Mouse (Mus musculus) forebrain, embryonic 15.5 days (tissue): ENCODE results near the gene Tom1. TPM values are rescaled to one million over a fixed set of nuclear protein-coding genes. Genes with fewer than 3 reads are reported as not detected.

Experiments
- ATAC-seq: fragments of 200-750 bp; cut with Nextera tagmentation; replicated peaks from 2 replicates; pipeline ENCODE4 v1.8.0; 2017; ENCODE audit warnings: mild to moderate bottlenecking, moderate TSS enrichment, moderate library complexity
- H3K27ac ChIP-seq: fragments of 300-500 bp; sonication (generic); replicated peaks from 2 replicates; pipeline ENCODE4 v1.5.1; 2015; ENCODE audit warnings: mild to moderate bottlenecking, inconsistent platforms
- H3K27me3 ChIP-seq: fragments of 300-500 bp; sonication (generic); 2 replicates; pipeline ENCODE4 v1.6.1; 2015; ENCODE audit warnings: inconsistent platforms
- H3K36me3 ChIP-seq: fragments of 300-500 bp; sonication (generic); 2 replicates; pipeline ENCODE4 v1.6.1; 2015; ENCODE audit warnings: mild to moderate bottlenecking, inconsistent platforms
- H3K4me1 ChIP-seq: fragments of 300-500 bp; sonication (generic); 2 replicates; pipeline ENCODE4 v1.6.1; 2015; ENCODE audit warnings: inconsistent platforms
- H3K4me2 ChIP-seq: fragments of 300-500 bp; sonication (generic); replicated peaks from 2 replicates; pipeline ENCODE4 v1.6.1; 2015; ENCODE audit warnings: mild to moderate bottlenecking, inconsistent platforms
- H3K4me3 ChIP-seq: fragments of 300-500 bp; sonication (generic); 2 replicates; pipeline ENCODE4 v1.5.1; 2015; ENCODE audit warnings: mild to moderate bottlenecking, inconsistent platforms
- H3K9ac ChIP-seq: fragments of 300-500 bp; sonication (generic); replicated peaks from 2 replicates; pipeline ENCODE4 v1.6.1; 2015; ENCODE audit warnings: mild to moderate bottlenecking, inconsistent platforms
- H3K9me3 ChIP-seq: fragments of 300-500 bp; sonication (generic); 2 replicates; pipeline ENCODE4 v1.6.1; 2016; ENCODE audit warnings: inconsistent platforms
- WGBS: fragments of 180-500 bp; shearing (Covaris S2); methylation state at CpG from one replicate; pipeline ENCODE4 v1.1.7; 2015; ENCODE audit warnings: mixed read lengths; 5-methylcytosine and 5-hydroxymethylcytosine counted together
- polyA plus RNA-seq: library from polyadenylated mRNA; unstranded; fragments of >200 nt; fragmentation: Nextera tagmentation; extraction: Ambion mirVana; gene quantifications from 2 replicates; pipeline ENCODE4 v1.2.1, GENCODE M21; 2015

The Tom1 gene
- polyA plus RNA-seq, 1 experiment from 2014 or later: 20.7 TPM

GRCm38 (mm10) chr8:75081364-75082040, 48.0 kb downstream of the Tom1 start:
- Histone ChIP-seq H3K9me3 (no peaks in the 10 kb centered on the region), H3K4me2 (no peak overlapping the region), H3K36me3 (no peaks in the 10 kb centered on the region), H3K4me3 (no peak overlapping the region), H3K4me1 (peaks cover 5% of the 10 kb centered on the region), H3K27ac (no peak overlapping the region), H3K27me3 (no peaks in the 10 kb centered on the region), H3K9ac (no peak overlapping the region)
- no peak for ATAC-seq
- WGBS: 84% methylated on average over 9 of the region's 9 CpGs

- no peak for ATAC-seq
- H3K4me2 ChIP-seq: no peak overlapping the region
- no peak overlapping the region for H3K4me3 ChIP-seq
- H3K27ac ChIP-seq: no peak overlapping the region
- WGBS: 86% methylated on average over 6 of the region's 6 CpGs
- no peaks in the 10 kb centered on the region for H3K36me3 ChIP-seq
- no peaks in the 10 kb centered on the region for H3K27me3 ChIP-seq
- H3K9me3 ChIP-seq: no peaks in the 10 kb centered on the region
- H3K9ac ChIP-seq: no peak overlapping the region
- H3K4me1 ChIP-seq: peaks cover 5% of the 10 kb centered on the region
These were observed 48.8 kb downstream of the Tom1 start for GRCm38 (mm10) chr8:75082181-75082805.

GRCm38 (mm10) chr8:75083846-75084245, 50.3 kb downstream of the Tom1 start:
- ATAC-seq: peak; percentile 89
- Histone ChIP-seq H3K9me3 (no peaks in the 10 kb centered on the region), H3K4me3 (peak overlapping the region; percentile 21), H3K27ac (no peak overlapping the region), H3K4me1 (peaks cover 5% of the 10 kb centered on the region), H3K4me2 (peak overlapping the region; percentile 37), H3K36me3 (no peaks in the 10 kb centered on the region), H3K9ac (no peak overlapping the region), H3K27me3 (no peaks in the 10 kb centered on the region)
- WGBS: 9% methylated on average over 14 of the region's 17 CpGs

DNA sequence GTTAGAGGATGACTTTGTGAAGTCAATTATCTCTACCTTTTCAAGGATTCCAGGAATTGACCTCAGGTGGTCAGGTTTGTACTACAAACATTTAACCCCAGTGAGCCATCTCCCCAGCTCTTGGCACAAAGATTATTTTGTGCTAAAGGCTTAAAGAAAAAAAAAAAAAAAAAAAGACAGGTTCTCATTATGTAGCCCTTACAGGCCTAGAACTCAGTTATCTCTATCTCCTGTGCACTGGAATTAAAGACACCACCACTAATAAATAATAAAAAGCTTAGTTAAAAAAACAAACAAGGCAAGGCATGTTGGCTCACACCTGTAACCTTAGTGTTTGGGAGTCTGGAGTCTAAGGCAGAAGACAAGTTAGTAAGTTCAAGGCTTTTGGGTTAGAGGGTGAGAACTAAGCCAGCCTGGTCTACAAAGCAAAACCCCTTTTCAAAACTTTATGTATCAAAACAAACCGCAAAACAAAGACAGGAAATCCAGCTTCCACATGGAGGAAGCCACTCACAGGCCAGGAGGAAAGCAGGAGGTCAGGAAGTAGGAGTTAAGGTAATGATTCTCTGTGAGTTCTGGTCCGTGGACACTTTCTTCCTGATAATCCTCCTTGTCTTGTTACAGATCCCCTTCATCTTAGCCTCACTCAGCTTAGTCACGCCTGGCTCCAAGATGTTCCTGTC, 51.0 kb downstream of the Tom1 start:
- Histone ChIP-seq H3K27me3 (no peaks in the 10 kb centered on the region), H3K4me1 (peaks cover 9% of the 10 kb centered on the region), H3K36me3 (no peaks in the 10 kb centered on the region), H3K4me2 (no peak overlapping the region), H3K4me3 (no peak overlapping the region), H3K27ac (no peak overlapping the region), H3K9ac (no peak overlapping the region), H3K9me3 (no peaks in the 10 kb centered on the region)
- ATAC-seq: no peak
- 91% methylated on average over 3 of the region's 3 CpGs for WGBS

- H3K4me3 ChIP-seq: no peak overlapping the region
- H3K9me3 ChIP-seq: no peaks in the 10 kb centered on the region
- no peaks in the 10 kb centered on the region for H3K27me3 ChIP-seq
- ATAC-seq: no peak
- H3K36me3 ChIP-seq: no peaks in the 10 kb centered on the region
- no peak overlapping the region for H3K4me2 ChIP-seq
- peaks cover 10% of the 10 kb centered on the region for H3K4me1 ChIP-seq
- no peak overlapping the region for H3K27ac ChIP-seq
- no peak overlapping the region for H3K9ac ChIP-seq
- 92% methylated on average over 2 of the region's 2 CpGs for WGBS
These were observed 52.5 kb downstream of the Tom1 start for GRCm38 (mm10) chr8:75086002-75086401.

- H3K4me3 ChIP-seq: no peak overlapping the region
- no peak overlapping the region for H3K27ac ChIP-seq
- no peak overlapping the region for H3K4me2 ChIP-seq
- ATAC-seq: no peak
- H3K27me3 ChIP-seq: no peaks in the 10 kb centered on the region
- no peaks in the 10 kb centered on the region for H3K9me3 ChIP-seq
- no peak overlapping the region for H3K9ac ChIP-seq
- no peaks in the 10 kb centered on the region for H3K36me3 ChIP-seq
- peaks cover 10% of the 10 kb centered on the region for H3K4me1 ChIP-seq
These were observed 53.6 kb downstream of the Tom1 start for GRCm38 (mm10) chr8:75087127-75087526.

DNA sequence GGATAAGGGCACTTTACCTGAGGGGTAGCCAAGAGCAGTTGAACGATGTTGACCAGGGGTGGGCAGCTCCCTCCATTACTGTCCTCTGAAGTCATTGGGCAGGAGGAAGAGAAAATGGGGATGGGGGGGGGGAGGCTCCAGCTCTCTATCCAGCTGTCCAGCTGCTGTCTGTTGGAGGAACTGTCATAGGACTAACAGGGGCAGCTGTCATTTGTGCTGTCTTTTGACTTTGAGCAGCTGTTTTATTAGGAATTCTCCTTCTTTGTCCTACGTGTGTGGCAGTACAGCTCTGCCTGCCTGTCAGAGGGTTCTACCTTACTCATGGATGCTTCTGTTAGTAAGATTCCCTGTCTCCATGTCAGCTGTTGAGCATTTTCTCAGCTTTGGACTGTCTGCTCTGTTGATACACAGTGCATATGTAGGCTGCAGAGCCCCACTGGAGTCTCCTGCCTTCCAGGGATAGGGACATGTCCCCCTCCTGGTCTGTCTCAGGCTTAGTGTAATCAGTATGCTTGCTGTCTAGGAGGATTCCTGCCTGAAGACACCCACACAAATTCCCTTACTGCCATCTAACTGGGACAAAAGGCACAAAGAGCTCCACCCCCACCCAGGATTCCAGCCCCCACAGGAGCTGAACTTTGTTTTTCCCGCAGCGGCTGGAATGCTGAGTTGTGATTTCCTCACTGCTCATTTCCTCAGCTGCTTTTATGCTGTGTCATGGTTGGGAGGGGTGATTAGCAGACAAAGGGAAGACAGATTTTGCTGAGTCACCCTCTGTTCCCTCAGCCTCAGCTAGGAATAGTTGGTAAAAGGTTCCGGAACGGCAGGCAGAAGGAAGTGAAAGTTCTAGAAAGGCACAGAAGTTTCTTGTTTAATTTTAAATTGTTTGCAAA, 55.7 kb downstream of the Tom1 start:
- Histone ChIP-seq H3K4me3 (no peak overlapping the region), H3K9me3 (no peaks in the 10 kb centered on the region), H3K27me3 (no peaks in the 10 kb centered on the region), H3K9ac (0 out of 2 replicates have a peak overlapping the region, but pooled peaks have one; percentile 21), H3K27ac (0 out of 2 replicates have a peak overlapping the region, but pooled peaks have one; percentile 23), H3K4me1 (peaks cover 15% of the 10 kb centered on the region), H3K36me3 (no peaks in the 10 kb centered on the region), H3K4me2 (peak overlapping the region; percentile 24)
- WGBS: 28% methylated on average over 6 of the region's 6 CpGs
- ATAC-seq: peak; percentile 32; the same call in 1 of the 2 replicates

GRCm38 (mm10) chr8:75090781-75091365, 57.4 kb downstream of the Tom1 start:
- Histone ChIP-seq H3K9me3 (no peaks in the 10 kb centered on the region), H3K27ac (no peak overlapping the region), H3K27me3 (no peaks in the 10 kb centered on the region), H3K4me2 (no peak overlapping the region), H3K9ac (no peak overlapping the region), H3K4me1 (peaks cover 15% of the 10 kb centered on the region), H3K4me3 (no peak overlapping the region), H3K36me3 (no peaks in the 10 kb centered on the region)
- ATAC-seq: no peak
- 86% methylated on average over 4 of the region's 4 CpGs for WGBS

GRCm38 (mm10) chr8:75093399-75094156, 60.1 kb downstream of the Tom1 start, which contains the start of gene Hmox1:
Gene Hmox1, plus strand, starts transcription at chr8:75093621.
- no peaks in the 10 kb centered on the region for H3K9me3 ChIP-seq
- H3K36me3 ChIP-seq: no peaks in the 10 kb centered on the region
- 0 out of 2 replicates have a peak within 1 kb of the TSS, but pooled peaks have one; percentile 9 for H3K27ac ChIP-seq
- peaks cover 15% of the 10 kb centered on the region for H3K4me1 ChIP-seq
- peak within 1 kb of the TSS; percentile 50 for H3K4me3 ChIP-seq
- H3K27me3 ChIP-seq: no peaks in the 10 kb centered on the region
- under 1% methylated on average over 36 of the region's 36 CpGs for WGBS
- ATAC-seq: peak; percentile 92
- peak within 1 kb of the TSS; percentile 50 for H3K9ac ChIP-seq
- peak within 1 kb of the TSS; percentile 77 for H3K4me2 ChIP-seq

GRCm38 (mm10) chr8:75102956-75103355, 69.5 kb downstream of the Tom1 start:
- Histone ChIP-seq H3K27me3 (no peaks in the 10 kb centered on the region), H3K4me2 (no peak overlapping the region), H3K4me3 (no peak overlapping the region), H3K27ac (no peak overlapping the region), H3K9ac (no peak overlapping the region), H3K36me3 (no peaks in the 10 kb centered on the region), H3K9me3 (no peaks in the 10 kb centered on the region), H3K4me1 (no peaks in the 10 kb centered on the region)
- WGBS: 89% methylated on average over 4 of the region's 4 CpGs
- ATAC-seq: no peak

- H3K36me3 ChIP-seq: no peaks in the 10 kb centered on the region
- ATAC-seq: no peak
- H3K4me1 ChIP-seq: peaks cover 2% of the 10 kb centered on the region; the same call in 1 of the 2 replicates
- H3K27ac ChIP-seq: no peak overlapping the region
- H3K27me3 ChIP-seq: no peaks in the 10 kb centered on the region
- H3K4me3 ChIP-seq: no peak overlapping the region
- H3K9me3 ChIP-seq: no peaks in the 10 kb centered on the region
- no peak overlapping the region for H3K4me2 ChIP-seq
- H3K9ac ChIP-seq: no peak overlapping the region
- WGBS: 57% methylated on average over 8 of the region's 8 CpGs
These were observed 69.9 kb downstream of the Tom1 start for GRCm38 (mm10) chr8:75103376-75103878.
